Mouse (Mus musculus) thymus, adult 18-20 months (tissue): Measurements from ENCODE around the gene Lama5.
"Not testable (repeated sequence)": the region's sequence is repeated elsewhere in the genome, so short reads cannot be mapped to it uniquely, and the experiment has no call there.

Experiments
- DNase-seq, 2 experiments: peaks; one replicate each; pipeline ENCODE4 v3.0.0; 2022; ENCODE audit warnings: mixed read lengths in 2 of 2

Lama5 gene

GRCm38 (mm10) chr2:180196610-180197322 lies 28.9 kb downstream of the Lama5 start:
- DNase-seq, result no peak

GRCm38 (mm10) chr2:180187362-180187761 lies 38.3 kb downstream of the Lama5 start:
- DNase-seq, result no peak

GRCm38 (mm10) chr2:180185686-180186085 lies 40.0 kb downstream of the Lama5 start:
- no peak for DNase-seq

- DNase-seq, result no peak
Observed at GRCm38 (mm10) chr2:180184752-180185109, 40.9 kb downstream of the Lama5 start.

GRCm38 (mm10) chr2:180184011-180184751 lies 41.5 kb downstream of the Lama5 start:
- no peak for DNase-seq

- no peak for DNase-seq
Observed at GRCm38 (mm10) chr2:180181542-180181941, 44.1 kb downstream of the Lama5 start.

GRCm38 (mm10) chr2:180175725-180176124 lies 49.9 kb downstream of the Lama5 start:
- DNase-seq, result no peak

GRCm38 (mm10) chr2:180174121-180174520 lies 51.5 kb downstream of the Lama5 start:
- no peak for DNase-seq

GRCm38 (mm10) chr2:180173711-180174110 lies 51.9 kb downstream of the Lama5 start:
- DNase-seq, result not testable (repeated sequence)

GRCm38 (mm10) chr2:180173163-180173562 lies 52.5 kb downstream of the Lama5 start:
- DNase-seq, result no peak

- DNase-seq, result no peak
Observed at GRCm38 (mm10) chr2:180172152-180172551, 53.5 kb downstream of the Lama5 start.

GRCm38 (mm10) chr2:180171522-180172070 lies 54.1 kb downstream of the Lama5 start:
- no peak for DNase-seq

GRCm38 (mm10) chr2:180170806-180171521 lies 54.7 kb downstream of the Lama5 start, which contains the start of gene Adrm1:
Adrm1 (plus strand) TSS chr2:180171485.
- peak; percentile 94 to 95 for DNase-seq

- DNase-seq, result no peak
Observed at GRCm38 (mm10) chr2:180170151-180170805, 55.4 kb downstream of the Lama5 start.

GRCm38 (mm10) chr2:180166869-180167268 lies 58.8 kb downstream of the Lama5 start:
- DNase-seq, result no peak

GRCm38 (mm10) chr2:180165855-180166254 lies 59.8 kb downstream of the Lama5 start:
- no peak for DNase-seq

GRCm38 (mm10) chr2:180158627-180159026 lies 67.0 kb downstream of the Lama5 start:
- DNase-seq, result no peak

- no peak for DNase-seq
Observed at GRCm38 (mm10) chr2:180154796-180155195, 70.9 kb downstream of the Lama5 start.

GRCm38 (mm10) chr2:180148551-180148950 lies 77.1 kb downstream of the Lama5 start:
- DNase-seq, result no peak

- DNase-seq, result no peak
Observed at GRCm38 (mm10) chr2:180147379-180147778, 78.3 kb downstream of the Lama5 start.

- no peak for DNase-seq
Observed at GRCm38 (mm10) chr2:180146091-180146490, 79.6 kb downstream of the Lama5 start.

GRCm38 (mm10) chr2:180135414-180135813 lies 90.2 kb downstream of the Lama5 start:
- DNase-seq, result no peak

GRCm38 (mm10) chr2:180133911-180134310 lies 91.7 kb downstream of the Lama5 start:
- no peak for DNase-seq
